Mouse (Mus musculus) cortical plate, adult 2 months (tissue): Measurements from ENCODE around the gene Mgrn1.

ENCODE experiments used
- CTCF ChIP-seq: fragments of 200-500 bp; IDR thresholded peaks from 2 replicates; pipeline ENCODE4 v1.5.1; 2011; ENCODE audit warnings: mild to moderate bottlenecking, control low read depth, low read length; ENCODE audit not compliant: insufficient read depth; ENCODE audit errors: extremely low read depth
- POLR2A ChIP-seq: fragments of 200-500 bp; IDR thresholded peaks from 2 replicates; pipeline ENCODE4 v1.6.1; 2011; ENCODE audit warnings: mild to moderate bottlenecking, low read length, control low read depth; ENCODE audit not compliant: insufficient read depth; ENCODE audit errors: extremely low read depth

DNA sequence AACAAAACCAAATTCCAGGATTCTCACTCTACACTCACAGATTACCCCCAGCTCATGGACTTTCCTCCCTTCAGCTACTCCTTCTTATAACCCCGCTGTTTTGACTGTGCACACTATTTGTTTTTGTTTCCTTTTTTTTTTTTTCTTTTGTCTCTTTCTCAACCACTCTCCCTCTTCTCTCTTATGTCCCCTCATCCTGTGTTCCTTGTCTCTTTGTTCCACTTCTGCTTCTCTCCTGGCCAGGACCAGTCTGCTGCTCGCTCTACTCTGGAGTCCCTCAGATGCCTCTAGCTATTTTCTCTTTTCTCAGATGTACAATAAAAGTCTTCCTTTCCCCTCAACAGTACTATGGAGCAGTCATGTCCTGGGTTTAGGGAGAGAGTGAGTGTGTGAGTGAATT is 16.3 kb downstream of the Mgrn1 start:
- no peak for TF ChIP-seq CTCF
- TF ChIP-seq POLR2A = no peak
